Mouse (Mus musculus) embryonic facial prominence, embryonic 12.5 days (tissue): ENCODE measurements around the gene Scfd2. TPM values are rescaled to one million over a fixed set of nuclear protein-coding genes. Genes with fewer than 3 reads are reported as not detected.

Experiments
- ATAC-seq: fragments of 200-750 bp; cut with Nextera tagmentation; 2 replicates; pipeline ENCODE4 v1.8.0; 2017; ENCODE audit not compliant: insufficient number of reproducible peaks, insufficient read depth, low FRiP score, low TSS enrichment
- H3K27ac ChIP-seq: fragments of 300-500 bp; sonication (generic); 2 replicates; pipeline ENCODE4 v1.5.1; 2016; ENCODE audit warnings: mild to moderate bottlenecking
- H3K27me3 ChIP-seq: fragments of 300-500 bp; sonication (generic); 2 replicates; pipeline ENCODE4 v1.6.1; 2016; ENCODE audit warnings: mild to moderate bottlenecking, moderate library complexity
- H3K36me3 ChIP-seq: fragments of 300-500 bp; sonication (generic); 2 replicates; pipeline ENCODE4 v1.6.1; 2016; ENCODE audit warnings: mild to moderate bottlenecking
- H3K4me1 ChIP-seq: fragments of 300-500 bp; sonication (generic); 2 replicates; pipeline ENCODE4 v1.6.1; 2016
- H3K4me2 ChIP-seq: fragments of 300-500 bp; sonication (generic); replicated peaks from 2 replicates; pipeline ENCODE4 v1.6.1; 2016; ENCODE audit warnings: mild to moderate bottlenecking, moderate library complexity
- H3K4me3 ChIP-seq: fragments of 300-500 bp; sonication (generic); 2 replicates; pipeline ENCODE4 v1.5.1; 2016; ENCODE audit warnings: mild to moderate bottlenecking
- H3K9ac ChIP-seq: fragments of 300-500 bp; sonication (generic); 2 replicates; pipeline ENCODE4 v1.6.1; 2016; ENCODE audit warnings: mild to moderate bottlenecking, moderate library complexity
- H3K9me3 ChIP-seq: fragments of 300-500 bp; sonication (generic); 2 replicates; pipeline ENCODE4 v1.6.1; 2016; ENCODE audit warnings: mild to moderate bottlenecking, moderate library complexity
- WGBS: fragments of 180-500 bp; shearing (Covaris S2); methylation state at CpG from one replicate; pipeline ENCODE4 v1.1.7; 2016; 5-methylcytosine and 5-hydroxymethylcytosine counted together
- polyA plus RNA-seq: library from polyadenylated mRNA; unstranded; fragments of >200 nt; fragmentation: Nextera tagmentation; extraction: Ambion mirVana; gene quantifications from 2 replicates; pipeline ENCODE4 v1.2.1, GENCODE M21; 2016

Gene Scfd2
- polyA plus RNA-seq, 1 experiment from 2014 or later, result 18.2 TPM

- no peak for ATAC-seq
- WGBS, result 77% methylated on average over 8 of the region's 8 CpGs
- no peaks in the 10 kb centered on the region for H3K36me3 ChIP-seq
- peaks cover 3% of the 10 kb centered on the region; the same call in 1 of the 2 replicates for H3K27me3 ChIP-seq
- H3K27ac ChIP-seq, result no peak overlapping the region
- no peak overlapping the region for H3K9ac ChIP-seq
- H3K9me3 ChIP-seq, result no peaks in the 10 kb centered on the region
- H3K4me3 ChIP-seq, result no peak overlapping the region
- peaks cover 25% of the 10 kb centered on the region for H3K4me1 ChIP-seq
- H3K4me2 ChIP-seq, result no peak overlapping the region
Measured at GRCm38 (mm10) chr5:74188886-74189285, 342.7 kb downstream of the Scfd2 start.

- H3K4me1 ChIP-seq, result peaks cover 17% of the 10 kb centered on the region
- ATAC-seq, result no peak
Measured at GRCm38 (mm10) chr5:74188076-74188475, 343.5 kb downstream of the Scfd2 start.

DNA sequence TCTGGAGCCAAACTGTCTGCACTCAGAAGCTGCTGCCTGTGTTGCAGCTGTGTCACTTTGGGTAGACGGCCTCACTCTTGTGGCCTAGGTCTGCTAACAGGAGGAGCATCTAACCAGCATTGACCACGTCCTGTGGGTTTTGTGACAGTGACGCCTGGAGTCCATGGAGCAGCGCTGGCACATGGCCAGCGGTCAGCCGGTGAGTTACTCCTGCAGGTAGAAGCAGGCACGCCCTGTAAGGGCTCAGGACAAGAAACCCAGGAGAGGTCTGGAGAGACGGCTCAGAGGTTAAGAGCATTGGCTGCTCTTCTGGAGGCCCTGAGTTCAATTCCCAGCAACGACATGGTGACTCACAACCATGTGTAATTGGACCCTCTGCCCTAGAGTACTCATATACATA is 347.0 kb downstream of the Scfd2 start:
- no peak for ATAC-seq
- Histone ChIP-seq H3K27me3 (peaks cover 3% of the 10 kb centered on the region; the same call in 1 of the 2 replicates), H3K9ac (no peak overlapping the region), H3K4me1 (peaks cover 3% of the 10 kb centered on the region), H3K9me3 (no peaks in the 10 kb centered on the region), H3K4me3 (no peak overlapping the region), H3K4me2 (no peak overlapping the region), H3K27ac (no peak overlapping the region), H3K36me3 (no peaks in the 10 kb centered on the region)
- 77% methylated on average over 9 of the region's 9 CpGs for WGBS

More at GRCm38 (mm10) chr5:74188076-74188475, 343.5 kb downstream of the Scfd2 start:
- 90% methylated on average over 12 of the region's 12 CpGs for WGBS
- H3K4me2 ChIP-seq, result no peak overlapping the region
- no peak overlapping the region for H3K9ac ChIP-seq
- no peak overlapping the region for H3K27ac ChIP-seq
- H3K9me3 ChIP-seq, result no peaks in the 10 kb centered on the region
- no peaks in the 10 kb centered on the region for H3K36me3 ChIP-seq
- no peak overlapping the region for H3K4me3 ChIP-seq
- H3K27me3 ChIP-seq, result peaks cover 3% of the 10 kb centered on the region; the same call in 1 of the 2 replicates

GRCm38 (mm10) chr5:74183118-74183517 is 348.4 kb downstream of the Scfd2 start:
- Histone ChIP-seq H3K27ac (no peak overlapping the region), H3K9me3 (no peaks in the 10 kb centered on the region)

GRCm38 (mm10) chr5:74180216-74180615 is 351.3 kb downstream of the Scfd2 start:
- no peaks in the 10 kb centered on the region for H3K9me3 ChIP-seq
- H3K36me3 ChIP-seq, result no peaks in the 10 kb centered on the region
- H3K4me3 ChIP-seq, result no peak overlapping the region
- no peak overlapping the region for H3K27ac ChIP-seq
- H3K9ac ChIP-seq, result no peak overlapping the region
- WGBS, result 36% methylated on average over 10 of the region's 10 CpGs
- no peaks in the 10 kb centered on the region for H3K27me3 ChIP-seq
- ATAC-seq, result no peak
- no peak overlapping the region for H3K4me2 ChIP-seq
- peaks cover 25% of the 10 kb centered on the region for H3K4me1 ChIP-seq

More at GRCm38 (mm10) chr5:74183118-74183517, 348.4 kb downstream of the Scfd2 start:
- Histone ChIP-seq H3K36me3 (no peaks in the 10 kb centered on the region), H3K4me1 (0 out of 2 replicates have a peak, but pooled peaks cover 8% of the 10 kb centered on the region), H3K9ac (no peak overlapping the region), H3K27me3 (no peaks in the 10 kb centered on the region; the same call in 1 of the 2 replicates), H3K4me3 (no peak overlapping the region), H3K4me2 (no peak overlapping the region)
- 63% methylated on average over 10 of the region's 10 CpGs for WGBS
- no peak for ATAC-seq

GRCm38 (mm10) chr5:74175526-74176270 is 355.9 kb downstream of the Scfd2 start:
- Histone ChIP-seq H3K4me2 (peak overlapping the region; percentile 12; the same call in 1 of the 2 replicates), H3K27me3 (no peaks in the 10 kb centered on the region), H3K27ac (peak overlapping the region; percentile 89), H3K4me3 (no peak overlapping the region), H3K36me3 (no peaks in the 10 kb centered on the region), H3K9me3 (no peaks in the 10 kb centered on the region), H3K4me1 (peaks cover 65% of the 10 kb centered on the region), H3K9ac (no peak overlapping the region)
- 21% methylated on average over 14 of the region's 14 CpGs for WGBS
- peak; percentile 64; the same call in 1 of the 2 replicates for ATAC-seq

GRCm38 (mm10) chr5:74173162-74173844 is 358.3 kb downstream of the Scfd2 start:
- no peak overlapping the region; the same call in 1 of the 2 replicates for H3K4me2 ChIP-seq
- no peak overlapping the region for H3K4me3 ChIP-seq
- no peak overlapping the region for H3K9ac ChIP-seq
- H3K27me3 ChIP-seq, result no peaks in the 10 kb centered on the region
- peak overlapping the region; percentile 91 for H3K27ac ChIP-seq
- peaks cover 68% of the 10 kb centered on the region for H3K4me1 ChIP-seq
- no peak for ATAC-seq
- WGBS, result 43% methylated on average over 18 of the region's 18 CpGs
- no peaks in the 10 kb centered on the region for H3K9me3 ChIP-seq
- H3K36me3 ChIP-seq, result no peaks in the 10 kb centered on the region

GRCm38 (mm10) chr5:74172208-74172607 is 359.4 kb downstream of the Scfd2 start:
- H3K9ac ChIP-seq, result no peak overlapping the region
- no peak overlapping the region for H3K4me3 ChIP-seq
- 13% methylated on average over 12 of the region's 12 CpGs for WGBS
- no peaks in the 10 kb centered on the region for H3K27me3 ChIP-seq
- H3K4me1 ChIP-seq, result peaks cover 72% of the 10 kb centered on the region
- no peaks in the 10 kb centered on the region for H3K9me3 ChIP-seq
- peak overlapping the region; percentile 91 for H3K27ac ChIP-seq
- 0 out of 2 replicates have a peak, but pooled peaks have one; percentile 18 for ATAC-seq
- no peaks in the 10 kb centered on the region for H3K36me3 ChIP-seq
- no peak overlapping the region; the same call in 1 of the 2 replicates for H3K4me2 ChIP-seq

DNA sequence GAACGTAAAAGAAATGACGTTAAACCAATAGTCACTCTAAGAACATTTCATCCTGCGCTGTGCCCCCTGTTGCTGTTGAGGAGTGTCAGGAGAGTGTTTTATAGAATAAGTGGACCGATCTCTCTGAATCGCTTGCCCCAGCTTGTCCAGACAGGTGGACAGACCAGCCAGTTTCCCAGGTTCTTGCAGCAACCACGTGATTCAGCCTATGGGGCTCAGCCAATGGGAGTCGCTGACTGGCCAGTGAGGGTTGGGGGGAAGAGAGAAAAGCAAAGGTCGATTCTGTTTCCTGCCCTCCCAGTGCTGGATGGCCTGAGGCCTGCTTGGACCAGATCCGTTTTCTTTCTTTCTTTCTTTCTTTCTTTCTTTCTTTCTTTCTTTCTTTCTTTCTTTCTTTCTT is 359.8 kb downstream of the Scfd2 start:
- no peak for ATAC-seq
- H3K36me3 ChIP-seq, result no peaks in the 10 kb centered on the region
- WGBS, result 52% methylated on average over 9 of the region's 9 CpGs
- no peaks in the 10 kb centered on the region for H3K9me3 ChIP-seq
- no peak overlapping the region for H3K4me3 ChIP-seq
- H3K27ac ChIP-seq, result peak overlapping the region; percentile 91
- H3K4me1 ChIP-seq, result peaks cover 70% of the 10 kb centered on the region
- H3K27me3 ChIP-seq, result no peaks in the 10 kb centered on the region
- no peak overlapping the region for H3K9ac ChIP-seq
- H3K4me2 ChIP-seq, result no peak overlapping the region

DNA sequence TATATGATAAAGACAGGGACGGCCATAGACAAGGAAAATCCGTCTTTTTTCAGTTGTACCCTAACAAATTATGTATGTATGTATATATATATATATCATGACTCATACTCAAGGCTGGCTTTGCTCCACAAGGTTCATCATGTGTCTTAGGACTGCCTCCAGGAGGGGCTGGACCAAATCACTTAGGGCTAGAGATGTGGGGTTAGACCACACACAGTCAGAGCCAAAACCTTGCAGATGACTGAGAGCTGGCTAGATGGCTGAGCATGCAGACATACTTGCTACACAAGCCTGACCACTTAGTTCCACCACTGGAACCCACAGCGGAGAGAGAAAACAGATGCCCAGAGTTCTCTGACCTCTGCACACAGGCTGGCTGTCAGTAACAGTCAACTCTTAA is 363.5 kb downstream of the Scfd2 start:
- peaks cover 57% of the 10 kb centered on the region for H3K4me1 ChIP-seq
- WGBS, result 70% methylated on average over 3 of the region's 3 CpGs
- H3K4me3 ChIP-seq, result no peak overlapping the region

GRCm38 (mm10) chr5:74166642-74167041 is 364.9 kb downstream of the Scfd2 start:
- ATAC-seq, result no peak
- no peak overlapping the region for H3K9ac ChIP-seq
- peaks cover 56% of the 10 kb centered on the region for H3K4me1 ChIP-seq
- H3K36me3 ChIP-seq, result no peaks in the 10 kb centered on the region
- no peak overlapping the region for H3K27ac ChIP-seq
- 88% methylated on average over 3 of the region's 3 CpGs for WGBS
- H3K4me2 ChIP-seq, result no peak overlapping the region
- no peak overlapping the region for H3K4me3 ChIP-seq
- no peaks in the 10 kb centered on the region for H3K27me3 ChIP-seq
- no peaks in the 10 kb centered on the region for H3K9me3 ChIP-seq

More for the DNA sequence above, 363.5 kb downstream of the Scfd2 start:
- no peak for ATAC-seq
- Histone ChIP-seq H3K4me2 (no peak overlapping the region), H3K9me3 (no peaks in the 10 kb centered on the region), H3K9ac (no peak overlapping the region), H3K36me3 (no peaks in the 10 kb centered on the region), H3K27me3 (no peaks in the 10 kb centered on the region), H3K27ac (peak overlapping the region; percentile 26; the same call in 1 of the 2 replicates)

DNA sequence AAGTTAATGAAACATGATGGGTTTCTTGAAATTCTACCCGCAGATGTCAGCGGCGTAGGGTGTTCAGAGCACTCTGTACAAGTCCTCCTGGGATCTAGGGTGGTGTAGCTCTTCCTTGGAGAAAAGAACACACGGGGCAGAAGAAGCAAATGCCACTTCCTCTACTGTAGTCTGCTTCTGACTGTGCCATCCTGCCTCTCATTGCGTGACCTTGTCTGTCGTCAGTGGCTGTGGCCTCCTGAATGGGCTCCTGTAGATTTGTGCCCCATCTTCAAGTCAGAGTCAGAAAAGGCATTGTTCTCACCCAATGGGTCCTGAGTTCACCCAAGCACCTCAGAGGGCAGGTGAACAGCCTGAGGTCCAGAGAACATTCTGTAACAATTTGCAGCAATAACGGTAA is 367.0 kb downstream of the Scfd2 start:
- peaks cover 69% of the 10 kb centered on the region for H3K4me1 ChIP-seq
- ATAC-seq, result no peak
- no peaks in the 10 kb centered on the region for H3K9me3 ChIP-seq
- no peaks in the 10 kb centered on the region for H3K27me3 ChIP-seq
- no peaks in the 10 kb centered on the region for H3K36me3 ChIP-seq
- no peak overlapping the region for H3K27ac ChIP-seq
- no peak overlapping the region for H3K9ac ChIP-seq
- H3K4me2 ChIP-seq, result no peak overlapping the region
- WGBS, result 57% methylated on average over 7 of the region's 7 CpGs
- H3K4me3 ChIP-seq, result no peak overlapping the region
